Mouse (Mus musculus): ENCODE measurements around the gene Cacna1g.

DNA sequence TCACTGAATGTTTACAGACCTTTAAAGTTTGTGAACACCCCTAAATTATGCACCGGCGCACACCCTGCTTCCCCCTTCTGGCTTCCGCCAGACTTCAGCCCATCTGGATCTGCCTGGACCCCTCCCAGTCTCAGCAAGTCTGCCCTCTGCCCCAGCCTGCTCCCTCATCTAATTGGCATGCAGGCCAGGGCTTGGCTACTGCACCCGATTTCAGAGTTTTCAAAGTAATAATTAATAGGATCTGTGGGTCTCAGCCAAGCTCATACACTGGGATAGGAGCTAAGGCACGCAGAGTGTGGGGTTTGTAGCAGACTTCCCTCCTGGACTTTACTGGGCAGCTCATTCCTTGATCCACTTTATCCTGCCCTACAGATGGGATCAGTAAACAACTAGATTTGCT lies 69.8 kb downstream of the Cacna1g start:
- TF ChIP-seq POLR2A (IDR thresholded peaks at IDR 0.05; ENCODE audit: low read depth, low read length): no peak
- TF ChIP-seq ZNF384 (IDR thresholded peaks at IDR 0.05; ENCODE audit: low read depth, low read length): no peak
- TF ChIP-seq CTCF (conservative IDR thresholded peaks at IDR 0.05 in 1 of 2, IDR thresholded peaks at IDR 0.05 in 1 of 2; ENCODE audit: low read depth in 2 of 2, low read length in 2 of 2): no peak
- no peak for TF ChIP-seq ELF1 (IDR thresholded peaks at IDR 0.05; ENCODE audit: low read depth, low read length)
- no peak for TF ChIP-seq EP300 (IDR thresholded peaks at IDR 0.05; ENCODE audit: low read length)
- no peak for TF ChIP-seq POLR2AphosphoS2 (IDR thresholded peaks at IDR 0.05; ENCODE audit: low read depth, low read length)
- TF ChIP-seq ZMIZ1 (IDR thresholded peaks at IDR 0.05; ENCODE audit: low read depth, low read length): no peak
